8 mouse cellular contexts compared by ENCODE assay signal in genomic region chr16:42190114-42191045, GRCm38 (mm10).
DNase-seq lines count a peak whose midpoint lies in the region; ATAC-seq lines count a peak whose summit lies in the region.

No protein-coding gene starts in this region.

- peak overlapping the region; percentile 81 for H3K9ac ChIP-seq in lung, embryonic 16.5 days (ENCODE audit: low read length)

- H3K36me3 ChIP-seq in hindbrain, embryonic 10.5 days = no peaks in the 10 kb centered on the region
- no peaks in the 10 kb centered on the region for H3K36me3 ChIP-seq in lung, embryonic 16.5 days (ENCODE audit: control insufficient read depth, insufficient read depth, low read length)

- peaks cover 13% of the 10 kb centered on the region for H3K4me1 ChIP-seq in hindbrain, embryonic 10.5 days (replicated peaks)
- no peaks in the 10 kb centered on the region; the same call in 1 of the 2 replicates for H3K4me1 ChIP-seq in lung, embryonic 16.5 days (replicated peaks; ENCODE audit: control insufficient read depth, insufficient read depth, low read length)

- peak overlapping the region; percentile 60 for H3K4me3 ChIP-seq in hindbrain, embryonic 10.5 days
- H3K4me3 ChIP-seq in lung, embryonic 16.5 days (ENCODE audit: low read length) = peak overlapping the region; percentile 65

- no peaks in the 10 kb centered on the region for H3K9me3 ChIP-seq in hindbrain, embryonic 10.5 days
- no peaks in the 10 kb centered on the region for H3K9me3 ChIP-seq in lung, embryonic 16.5 days (ENCODE audit: control insufficient read depth, low read length)

- peak; percentile 98 for ATAC-seq in frontal cortex, adult (ENCODE audit: low TSS enrichment)
- peak; percentile 98 for ATAC-seq in lung, embryonic 16.5 days (ENCODE audit: low read depth)

- peak overlapping the region; percentile 94 for H3K27ac ChIP-seq in hindbrain, embryonic 10.5 days
- peak overlapping the region; percentile 94 for H3K27ac ChIP-seq in lung, embryonic 16.5 days (ENCODE audit: low read length)

- WGBS in hindbrain, embryonic 10.5 days = under 1% methylated on average over 44 of the region's 44 CpGs
- 1% methylated on average over 44 of the region's 44 CpGs for WGBS in lung, embryonic 16.5 days

- DNase-seq in MN1 (ENCODE audit: low spot score) = peak; percentile 93
- DNase-seq in cerebellum, adult 9-10 months = peak; percentile 84
- peak; percentile 90 for DNase-seq in hindbrain, embryonic 10.5 days (ENCODE audit: low spot score)
- DNase-seq in layer of hippocampus, adult 9-11 months = peak; percentile 86
- peak; percentile 87 for DNase-seq in ovary, postnatal 14 days (ENCODE audit: low spot score)
- DNase-seq in thymus, postnatal 10 days (ENCODE audit: low spot score in 2 of 2) = peak; percentile 82 to 92

- peak overlapping the region; percentile 95 for H3K4me2 ChIP-seq in lung, embryonic 16.5 days (ENCODE audit: low read depth, low read length)

- H3K27me3 ChIP-seq in hindbrain, embryonic 10.5 days (ENCODE audit: insufficient read depth, poor library complexity, severe bottlenecking) = no peaks in the 10 kb centered on the region
- H3K27me3 ChIP-seq in lung, embryonic 16.5 days (ENCODE audit: control insufficient read depth, insufficient read depth, low read depth, low read length) = no peaks in the 10 kb centered on the region

Comparison
In these comparisons a context has a peak if more than half of its experiments do, and no peak if none do; other contexts are left out.
1. Peak in every context shown above with its lines: DNase-seq, ATAC-seq, H3K4me3 ChIP-seq and H3K27ac ChIP-seq.